Mouse (Mus musculus): ENCODE measurements at regions not wholly inside any gene's neighbourhood (a gene's known extent, or its start where the extent isn't known, plus 50 kb on each side); places are given as distances from the start of the nearest gene placed in this dataset.

DNA sequence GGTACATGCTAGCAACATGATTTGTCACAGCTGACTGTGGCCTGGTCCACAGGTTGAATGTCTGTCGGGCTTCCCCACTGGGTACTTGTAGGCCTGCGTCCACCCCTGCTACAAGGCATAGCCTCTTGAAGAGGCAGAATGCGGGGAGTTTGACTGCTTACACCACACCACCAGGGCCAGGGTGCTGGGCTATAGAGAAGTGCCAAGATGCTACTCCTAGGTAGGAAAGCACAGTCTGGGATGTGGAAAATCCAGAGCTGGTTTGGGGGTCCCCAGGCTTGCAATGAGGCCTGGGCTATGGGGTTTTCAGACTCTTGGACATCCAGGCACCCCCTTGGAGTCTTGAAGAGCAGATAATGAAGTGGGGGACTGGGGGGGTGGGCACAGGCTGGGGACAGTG lies 176.5 kb upstream of the Ercc4 start:
- TF ChIP-seq CTCF (IDR thresholded peaks at IDR 0.05; ENCODE audit: control insufficient read depth, insufficient read depth, insufficient replicate concordance, low read depth, low read length), result no peak
- TF ChIP-seq POLR2A (IDR thresholded peaks at IDR 0.05; ENCODE audit: control insufficient read depth, low read depth, low read length), result no peak
